Mouse (Mus musculus): ENCODE measurements around the gene Rpl15. TPM values are rescaled to one million over a fixed set of nuclear protein-coding genes. Genes with fewer than 3 reads are reported as not detected.
"Not testable (repeated sequence)": the region's sequence is repeated elsewhere in the genome, so short reads cannot be mapped to it uniquely, and the experiment has no call there.

Gene Rpl15
- polyA plus RNA-seq, 1 experiment from 2014 or later: 259 TPM

- H3K9ac ChIP-seq (ENCODE audit: low read depth, low read length): no peak overlapping the region
- H3K4me3 ChIP-seq (ENCODE audit: low read length): peak overlapping the region; percentile 96; the same call in 1 of the 2 replicates
Measured at GRCm38 (mm10) chr14:18237381-18237780, 33.8 kb downstream of the Rpl15 start.

GRCm38 (mm10) chr14:18236496-18237235 lies 34.5 kb downstream of the Rpl15 start:
- H3K9me3 ChIP-seq (ENCODE audit: control insufficient read depth, low read length); H3K27ac ChIP-seq (ENCODE audit: low read depth, low read length); H3K27me3 ChIP-seq (replicated peaks; ENCODE audit: control insufficient read depth, insufficient read depth, low read length); H3K4me3 ChIP-seq (ENCODE audit: low read length); H3K4me2 ChIP-seq (ENCODE audit: low read length); H3K36me3 ChIP-seq (ENCODE audit: control insufficient read depth, insufficient read depth, low read length); H3K4me1 ChIP-seq (ENCODE audit: control insufficient read depth, insufficient read depth, low read depth, low read length); ATAC-seq; H3K9ac ChIP-seq (ENCODE audit: low read depth, low read length): not testable (repeated sequence)
- 97% methylated on average over 2 of the region's 2 CpGs for WGBS

More at GRCm38 (mm10) chr14:18237381-18237780, 33.8 kb downstream of the Rpl15 start:
- Histone ChIP-seq H3K4me1 (ENCODE audit: control insufficient read depth, insufficient read depth, low read depth, low read length) (no peaks in the 10 kb centered on the region), H3K27ac (ENCODE audit: low read depth, low read length) (no peak overlapping the region), H3K4me2 (ENCODE audit: low read length) (no peak overlapping the region; the same call in 1 of the 2 replicates), H3K9me3 (ENCODE audit: control insufficient read depth, low read length) (no peaks in the 10 kb centered on the region), H3K27me3 (replicated peaks; ENCODE audit: control insufficient read depth, insufficient read depth, low read length) (no peaks in the 10 kb centered on the region), H3K36me3 (ENCODE audit: control insufficient read depth, insufficient read depth, low read length) (no peaks in the 10 kb centered on the region)
- WGBS: 61% methylated on average over 4 of the region's 4 CpGs
- ATAC-seq: no peak

- Histone ChIP-seq H3K9ac (ENCODE audit: low read depth, low read length) (no peak overlapping the region), H3K4me3 (ENCODE audit: low read length) (no peak overlapping the region), H3K4me2 (ENCODE audit: low read length) (no peak overlapping the region), H3K27ac (ENCODE audit: low read depth, low read length) (no peak overlapping the region), H3K36me3 (ENCODE audit: control insufficient read depth, insufficient read depth, low read length) (no peaks in the 10 kb centered on the region), H3K27me3 (replicated peaks; ENCODE audit: control insufficient read depth, insufficient read depth, low read length) (no peaks in the 10 kb centered on the region), H3K9me3 (ENCODE audit: control insufficient read depth, low read length) (no peaks in the 10 kb centered on the region), H3K4me1 (ENCODE audit: control insufficient read depth, insufficient read depth, low read depth, low read length) (no peaks in the 10 kb centered on the region)
- 64% methylated on average over 5 of the region's 5 CpGs for WGBS
- ATAC-seq: no peak
Measured at GRCm38 (mm10) chr14:18233981-18234960, 36.9 kb downstream of the Rpl15 start.

- no peak for ATAC-seq
- no peaks in the 10 kb centered on the region for H3K9me3 ChIP-seq (ENCODE audit: control insufficient read depth, low read length)
- no peaks in the 10 kb centered on the region for H3K27me3 ChIP-seq (replicated peaks; ENCODE audit: control insufficient read depth, insufficient read depth, low read length)
- no peaks in the 10 kb centered on the region for H3K36me3 ChIP-seq (ENCODE audit: control insufficient read depth, insufficient read depth, low read length)
- no peak overlapping the region for H3K27ac ChIP-seq (ENCODE audit: low read depth, low read length)
- no peak overlapping the region for H3K4me2 ChIP-seq (ENCODE audit: low read length)
- H3K4me3 ChIP-seq (ENCODE audit: low read length): no peak overlapping the region
- H3K4me1 ChIP-seq (ENCODE audit: control insufficient read depth, insufficient read depth, low read depth, low read length): no peaks in the 10 kb centered on the region
- H3K9ac ChIP-seq (ENCODE audit: low read depth, low read length): no peak overlapping the region
- 93% methylated on average over 2 of the region's 2 CpGs for WGBS
Measured at GRCm38 (mm10) chr14:18233076-18233475, 38.1 kb downstream of the Rpl15 start.

- ATAC-seq; H3K4me2 ChIP-seq (ENCODE audit: low read length): not testable (repeated sequence)
Measured at GRCm38 (mm10) chr14:18231866-18232265, 39.3 kb downstream of the Rpl15 start.

GRCm38 (mm10) chr14:18229751-18230150 lies 41.4 kb downstream of the Rpl15 start:
- not testable (repeated sequence) for ATAC-seq; H3K9ac ChIP-seq (ENCODE audit: low read depth, low read length); H3K27me3 ChIP-seq (replicated peaks; ENCODE audit: control insufficient read depth, insufficient read depth, low read length); H3K4me1 ChIP-seq (ENCODE audit: control insufficient read depth, insufficient read depth, low read depth, low read length); H3K4me2 ChIP-seq (ENCODE audit: low read length); H3K27ac ChIP-seq (ENCODE audit: low read depth, low read length); H3K4me3 ChIP-seq (ENCODE audit: low read length); H3K36me3 ChIP-seq (ENCODE audit: control insufficient read depth, insufficient read depth, low read length); H3K9me3 ChIP-seq (ENCODE audit: control insufficient read depth, low read length)
- WGBS: 97% methylated on average over 10 of the region's 10 CpGs

More at GRCm38 (mm10) chr14:18231866-18232265, 39.3 kb downstream of the Rpl15 start:
- not testable (repeated sequence) for H3K4me1 ChIP-seq (ENCODE audit: control insufficient read depth, insufficient read depth, low read depth, low read length); H3K27me3 ChIP-seq (replicated peaks; ENCODE audit: control insufficient read depth, insufficient read depth, low read length); H3K9ac ChIP-seq (ENCODE audit: low read depth, low read length); H3K4me3 ChIP-seq (ENCODE audit: low read length); H3K9me3 ChIP-seq (ENCODE audit: control insufficient read depth, low read length); H3K36me3 ChIP-seq (ENCODE audit: control insufficient read depth, insufficient read depth, low read length); H3K27ac ChIP-seq (ENCODE audit: low read depth, low read length)
- 96% methylated on average over 8 of the region's 8 CpGs for WGBS

- not testable (repeated sequence) for ATAC-seq; H3K27ac ChIP-seq (ENCODE audit: low read depth, low read length); H3K4me1 ChIP-seq (ENCODE audit: control insufficient read depth, insufficient read depth, low read depth, low read length); H3K4me3 ChIP-seq (ENCODE audit: low read length); H3K27me3 ChIP-seq (replicated peaks; ENCODE audit: control insufficient read depth, insufficient read depth, low read length); H3K9ac ChIP-seq (ENCODE audit: low read depth, low read length); H3K36me3 ChIP-seq (ENCODE audit: control insufficient read depth, insufficient read depth, low read length); H3K9me3 ChIP-seq (ENCODE audit: control insufficient read depth, low read length)
- 41% methylated on average over 11 of the region's 11 CpGs for WGBS
- H3K4me2 ChIP-seq (ENCODE audit: low read length): peak overlapping the region; percentile 16; the same call in 1 of the 2 replicates
Measured at GRCm38 (mm10) chr14:18226181-18226580, 45.0 kb downstream of the Rpl15 start.

- not testable (repeated sequence) for H3K4me2 ChIP-seq (ENCODE audit: low read length); H3K9ac ChIP-seq (ENCODE audit: low read depth, low read length); H3K4me3 ChIP-seq (ENCODE audit: low read length); ATAC-seq; H3K27ac ChIP-seq (ENCODE audit: low read depth, low read length); H3K27me3 ChIP-seq (replicated peaks; ENCODE audit: control insufficient read depth, insufficient read depth, low read length); H3K9me3 ChIP-seq (ENCODE audit: control insufficient read depth, low read length); H3K4me1 ChIP-seq (ENCODE audit: control insufficient read depth, insufficient read depth, low read depth, low read length); H3K36me3 ChIP-seq (ENCODE audit: control insufficient read depth, insufficient read depth, low read length)
- WGBS: 91% methylated on average over 11 of the region's 11 CpGs
Measured at GRCm38 (mm10) chr14:18225431-18225830, 45.8 kb downstream of the Rpl15 start.

GRCm38 (mm10) chr14:18221977-18222376 lies 49.2 kb downstream of the Rpl15 start:
- no peak overlapping the region for H3K27ac ChIP-seq (ENCODE audit: low read depth, low read length)
- H3K27me3 ChIP-seq (replicated peaks; ENCODE audit: control insufficient read depth, insufficient read depth, low read length): no peaks in the 10 kb centered on the region
- H3K9me3 ChIP-seq (ENCODE audit: control insufficient read depth, low read length): no peaks in the 10 kb centered on the region
- H3K4me1 ChIP-seq (ENCODE audit: control insufficient read depth, insufficient read depth, low read depth, low read length): no peaks in the 10 kb centered on the region
- H3K4me3 ChIP-seq (ENCODE audit: low read length): no peak overlapping the region
- H3K36me3 ChIP-seq (ENCODE audit: control insufficient read depth, insufficient read depth, low read length): no peaks in the 10 kb centered on the region
- WGBS: 95% methylated on average over 6 of the region's 6 CpGs
- ATAC-seq: no peak
- H3K4me2 ChIP-seq (ENCODE audit: low read length): no peak overlapping the region
- H3K9ac ChIP-seq (ENCODE audit: low read depth, low read length): no peak overlapping the region
